Mouse (Mus musculus) intestine, postnatal 0 days (tissue): ENCODE results near the gene Fkbp5. TPM values are rescaled to one million over a fixed set of nuclear protein-coding genes. Genes with fewer than 3 reads are reported as not detected.

Source experiments
- ATAC-seq: fragments of 200-750 bp; cut with Nextera tagmentation; 2 replicates; pipeline ENCODE4 v1.8.0; 2017; ENCODE audit warnings: mild to moderate bottlenecking, moderate TSS enrichment, moderate library complexity
- H3K27ac ChIP-seq: fragments of 300-500 bp; sonication (generic); 2 replicates; pipeline ENCODE4 v1.5.1; 2014; ENCODE audit warnings: mild to moderate bottlenecking, low read depth, low read length, moderate library complexity
- H3K27me3 ChIP-seq: fragments of 300-500 bp; sonication (generic); replicated peaks from 2 replicates; pipeline ENCODE4 v1.6.1; 2014; ENCODE audit warnings: low read length, mixed read lengths; ENCODE audit not compliant: control insufficient read depth, insufficient read depth
- H3K36me3 ChIP-seq: fragments of 300-500 bp; sonication (generic); 2 replicates; pipeline ENCODE4 v1.6.1; 2014; ENCODE audit warnings: mild to moderate bottlenecking, moderate library complexity; ENCODE audit not compliant: control insufficient read depth, insufficient read depth
- H3K4me1 ChIP-seq: fragments of 300-500 bp; sonication (generic); replicated peaks from 2 replicates; pipeline ENCODE4 v1.6.1; 2014; ENCODE audit warnings: antibody characterized with exemption, low read length, mixed read lengths; ENCODE audit not compliant: control insufficient read depth, insufficient read depth
- H3K4me2 ChIP-seq: fragments of 300-500 bp; sonication (generic); replicated peaks from 2 replicates; pipeline ENCODE4 v1.6.1; 2014; ENCODE audit warnings: low read depth, mild to moderate bottlenecking, moderate library complexity
- H3K4me3 ChIP-seq: fragments of 300-500 bp; sonication (generic); 2 replicates; pipeline ENCODE4 v1.5.1; 2014; ENCODE audit warnings: low read depth, low read length
- H3K9ac ChIP-seq: fragments of 300-500 bp; sonication (generic); 2 replicates; pipeline ENCODE4 v1.6.1; 2014; ENCODE audit warnings: mild to moderate bottlenecking, low read depth, low read length
- H3K9me3 ChIP-seq: fragments of 300-500 bp; sonication (generic); 2 replicates; pipeline ENCODE4 v1.6.1; 2016; ENCODE audit warnings: mixed run types; ENCODE audit not compliant: control insufficient read depth
- CTCF ChIP-seq: sonication (generic); IDR thresholded peaks from 2 replicates; pipeline ENCODE4 v1.5.1; 2016; ENCODE audit warnings: low read depth, mild to moderate bottlenecking, control low read depth, antibody characterized with exemption, moderate library complexity
- WGBS: fragments of 180-500 bp; shearing (Covaris S2); extraction: QIAGEN DNeasy Blood & Tissue Kit; methylation state at CpG from one replicate; pipeline ENCODE4 v1.1.7; 2014; 5-methylcytosine and 5-hydroxymethylcytosine counted together
- polyA plus RNA-seq: library from polyadenylated mRNA; unstranded; fragments of >200 nt; fragmentation: Nextera tagmentation; extraction: Ambion mirVana; gene quantifications from 2 replicates; pipeline ENCODE4 v1.2.1, GENCODE M21; 2015

Gene Fkbp5
- polyA plus RNA-seq, 1 experiment from 2014 or later, result 10.1 TPM

- no peak overlapping the region for H3K4me3 ChIP-seq
- H3K4me1 ChIP-seq, result peaks cover 29% of the 10 kb centered on the region; the same call in 1 of the 2 replicates
- no peaks in the 10 kb centered on the region for H3K27me3 ChIP-seq
- TF ChIP-seq CTCF, result no peak
- ATAC-seq, result no peak
- H3K27ac ChIP-seq, result 0 out of 2 replicates have a peak overlapping the region, but pooled peaks have one; percentile 69
- WGBS, result 79% methylated on average over 5 of the region's 5 CpGs
- no peak overlapping the region for H3K4me2 ChIP-seq
- no peaks in the 10 kb centered on the region for H3K36me3 ChIP-seq
- H3K9me3 ChIP-seq, result no peaks in the 10 kb centered on the region
- no peak overlapping the region for H3K9ac ChIP-seq
Observed at GRCm38 (mm10) chr17:28514555-28514954, 2.8 kb downstream of the Fkbp5 start.

DNA sequence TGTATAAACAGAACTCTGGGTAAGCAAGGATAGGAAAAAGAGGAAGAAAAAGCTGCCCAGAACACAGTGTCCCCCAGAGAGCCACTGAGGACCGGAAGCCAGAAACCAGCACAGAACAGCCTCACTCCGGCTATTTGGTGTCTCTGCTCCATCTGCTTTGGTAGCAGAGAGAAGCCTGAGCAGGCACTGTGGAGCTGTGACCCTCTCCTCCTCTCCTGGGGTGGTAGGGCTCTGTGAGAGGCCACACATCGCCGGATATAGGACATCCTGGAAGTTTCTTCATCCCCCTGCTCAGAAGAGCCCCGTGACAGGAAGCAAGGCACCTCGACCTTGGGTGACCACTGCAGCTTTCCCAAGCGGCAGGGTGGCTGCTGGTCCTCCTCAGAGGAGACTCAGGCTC is 3.5 kb downstream of the Fkbp5 start:
- TF ChIP-seq CTCF, result no peak
- H3K27ac ChIP-seq, result peak overlapping the region; percentile 69
- no peaks in the 10 kb centered on the region for H3K27me3 ChIP-seq
- no peak for ATAC-seq
- no peak overlapping the region for H3K9ac ChIP-seq
- peaks cover 29% of the 10 kb centered on the region; the same call in 1 of the 2 replicates for H3K4me1 ChIP-seq
- 57% methylated on average over 7 of the region's 7 CpGs for WGBS
- H3K4me2 ChIP-seq, result no peak overlapping the region
- no peaks in the 10 kb centered on the region for H3K9me3 ChIP-seq
- H3K36me3 ChIP-seq, result no peaks in the 10 kb centered on the region
- no peak overlapping the region for H3K4me3 ChIP-seq

DNA sequence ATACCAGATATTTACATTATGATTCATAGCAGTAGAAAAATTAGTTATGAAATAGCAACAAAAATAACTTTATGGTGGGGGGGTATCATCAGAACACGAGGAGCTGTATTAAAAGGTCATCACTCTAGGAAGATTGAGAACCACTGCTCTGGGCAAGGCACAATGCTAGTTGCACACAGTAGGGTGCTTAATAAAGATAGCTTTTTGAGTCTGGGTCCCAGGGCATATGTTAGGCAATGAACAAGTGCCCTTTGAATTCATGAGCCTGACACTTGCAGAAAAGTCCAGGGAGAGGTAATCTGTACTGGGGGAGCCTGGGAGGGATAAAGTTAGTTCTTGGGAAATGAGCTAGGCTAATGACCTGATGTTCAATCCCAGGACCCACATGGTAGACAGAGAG is 4.0 kb downstream of the Fkbp5 start:
- no peak overlapping the region for H3K4me2 ChIP-seq
- H3K36me3 ChIP-seq, result no peaks in the 10 kb centered on the region
- H3K27me3 ChIP-seq, result no peaks in the 10 kb centered on the region
- ATAC-seq, result no peak
- peak overlapping the region; percentile 90 for H3K27ac ChIP-seq
- H3K9ac ChIP-seq, result no peak overlapping the region
- H3K4me1 ChIP-seq, result peaks cover 29% of the 10 kb centered on the region; the same call in 1 of the 2 replicates
- H3K9me3 ChIP-seq, result no peaks in the 10 kb centered on the region
- H3K4me3 ChIP-seq, result no peak overlapping the region
- TF ChIP-seq CTCF, result no peak
- 27% methylated on average over 1 of the region's 1 CpGs for WGBS

DNA sequence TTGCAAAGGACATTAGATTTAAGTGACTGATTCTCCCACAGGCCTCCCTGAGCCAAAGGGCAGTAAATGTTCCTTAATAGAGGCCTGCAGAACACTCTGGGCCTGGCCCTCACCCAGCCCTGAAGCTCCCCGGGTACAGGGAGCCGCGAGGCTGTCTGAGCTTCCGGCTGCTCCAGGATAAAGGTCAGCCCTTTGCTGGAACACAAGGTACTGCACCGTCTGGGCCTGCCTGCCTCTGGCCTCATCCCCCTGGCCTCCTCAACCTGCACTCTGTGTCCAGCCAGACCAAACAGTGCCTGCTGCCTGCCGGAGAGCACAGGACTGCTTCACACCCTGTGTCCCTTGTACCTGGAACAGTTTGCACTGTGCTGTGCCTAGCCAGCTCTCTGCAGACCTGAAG is 4.6 kb downstream of the Fkbp5 start:
- Histone ChIP-seq H3K4me2 (no peak overlapping the region), H3K4me1 (peaks cover 29% of the 10 kb centered on the region; the same call in 1 of the 2 replicates), H3K9me3 (no peaks in the 10 kb centered on the region), H3K36me3 (no peaks in the 10 kb centered on the region), H3K27ac (peak overlapping the region; percentile 90), H3K9ac (peak overlapping the region; percentile 11; the same call in 1 of the 2 replicates), H3K4me3 (no peak overlapping the region), H3K27me3 (no peaks in the 10 kb centered on the region)
- TF ChIP-seq CTCF, result no peak
- ATAC-seq, result peak; percentile 85
- 16% methylated on average over 6 of the region's 6 CpGs for WGBS

- no peak for TF ChIP-seq CTCF
- WGBS, result 29% methylated on average over 9 of the region's 9 CpGs
- Histone ChIP-seq H3K4me3 (no peak overlapping the region), H3K27ac (peak overlapping the region; percentile 90), H3K4me1 (peaks cover 25% of the 10 kb centered on the region; the same call in 1 of the 2 replicates), H3K9me3 (no peaks in the 10 kb centered on the region), H3K27me3 (no peaks in the 10 kb centered on the region), H3K4me2 (no peak overlapping the region), H3K36me3 (no peaks in the 10 kb centered on the region), H3K9ac (peak overlapping the region; percentile 11; the same call in 1 of the 2 replicates)
- peak; percentile 1; the same call in 1 of the 2 replicates for ATAC-seq
Observed at GRCm38 (mm10) chr17:28511616-28512541, 5.4 kb downstream of the Fkbp5 start.
